Mouse (Mus musculus): ENCODE results near the gene Chst3. TPM values are rescaled to one million over a fixed set of nuclear protein-coding genes. Genes with fewer than 3 reads are reported as not detected.
"Not testable (repeated sequence)": the region's sequence is repeated elsewhere in the genome, so short reads cannot be mapped to it uniquely, and the experiment has no call there.

The Chst3 gene
- polyA plus RNA-seq, 1 experiment from 2014 or later = 0.72 TPM

- ATAC-seq (ENCODE audit: insufficient number of reproducible peaks, low FRiP score) = no peak
- Histone ChIP-seq H3K9me3 (replicated peaks) (no peaks in the 10 kb centered on the region), H3K9ac (no peak overlapping the region), H3K4me3 (no peak overlapping the region), H3K4me2 (no peak overlapping the region), H3K27ac (ENCODE audit: poor library complexity, severe bottlenecking) (no peak overlapping the region), H3K27me3 (replicated peaks) (peaks cover 18% of the 10 kb centered on the region; the same call in 1 of the 2 replicates), H3K36me3 (no peaks in the 10 kb centered on the region), H3K4me1 (replicated peaks) (no peaks in the 10 kb centered on the region)
- WGBS = 74% methylated on average over 6 of the region's 6 CpGs
Measured at GRCm38 (mm10) chr10:60230321-60231088, 11.4 kb upstream of the Chst3 start.

GRCm38 (mm10) chr10:60229113-60229512 lies 10.1 kb upstream of the Chst3 start:
- Histone ChIP-seq H3K27me3 (replicated peaks) (peaks cover 19% of the 10 kb centered on the region), H3K4me2 (no peak overlapping the region), H3K27ac (ENCODE audit: poor library complexity, severe bottlenecking) (no peak overlapping the region), H3K4me1 (replicated peaks) (no peaks in the 10 kb centered on the region), H3K9ac (no peak overlapping the region), H3K36me3 (no peaks in the 10 kb centered on the region), H3K4me3 (no peak overlapping the region), H3K9me3 (replicated peaks) (no peaks in the 10 kb centered on the region)
- WGBS = 85% methylated on average over 6 of the region's 6 CpGs
- no peak for ATAC-seq (ENCODE audit: insufficient number of reproducible peaks, low FRiP score)

- 67% methylated on average over 4 of the region's 4 CpGs for WGBS
- Histone ChIP-seq H3K4me2 (no peak overlapping the region), H3K27me3 (replicated peaks) (peaks cover 23% of the 10 kb centered on the region), H3K27ac (ENCODE audit: poor library complexity, severe bottlenecking) (no peak overlapping the region), H3K9me3 (replicated peaks) (no peaks in the 10 kb centered on the region), H3K4me1 (replicated peaks) (no peaks in the 10 kb centered on the region), H3K9ac (no peak overlapping the region), H3K4me3 (no peak overlapping the region), H3K36me3 (no peaks in the 10 kb centered on the region)
- ATAC-seq (ENCODE audit: insufficient number of reproducible peaks, low FRiP score) = no peak
Measured at GRCm38 (mm10) chr10:60227666-60228065, 8.6 kb upstream of the Chst3 start.

- whole genome bisulfite sequencing = 67% methylated on average over 2 of the region's 2 CpGs
- Histone ChIP-seq H3K4me1 (replicated peaks) (no peaks in the 10 kb centered on the region), H3K9ac (no peak overlapping the region), H3K4me2 (no peak overlapping the region), H3K27ac (ENCODE audit: poor library complexity, severe bottlenecking) (no peak overlapping the region), H3K4me3 (no peak overlapping the region), H3K36me3 (no peaks in the 10 kb centered on the region), H3K27me3 (replicated peaks) (peaks cover 35% of the 10 kb centered on the region), H3K9me3 (replicated peaks) (no peaks in the 10 kb centered on the region)
- ATAC-seq (ENCODE audit: insufficient number of reproducible peaks, low FRiP score) = no peak
Measured at GRCm38 (mm10) chr10:60224601-60225000, 5.5 kb upstream of the Chst3 start.

- H3K9me3 ChIP-seq (replicated peaks); H3K9ac ChIP-seq; H3K27ac ChIP-seq (ENCODE audit: poor library complexity, severe bottlenecking); H3K4me2 ChIP-seq; ATAC-seq (ENCODE audit: insufficient number of reproducible peaks, low FRiP score); H3K4me3 ChIP-seq; H3K4me1 ChIP-seq (replicated peaks); H3K36me3 ChIP-seq: not testable (repeated sequence)
- 87% methylated on average over 5 of the region's 5 CpGs for WGBS
- peaks cover 56% of the 10 kb centered on the region for H3K27me3 ChIP-seq (replicated peaks)
Measured at GRCm38 (mm10) chr10:60221571-60222259, 2.7 kb upstream of the Chst3 start.

- ATAC-seq (ENCODE audit: insufficient number of reproducible peaks, low FRiP score) = no peak
- peaks cover 6% of the 10 kb centered on the region for H3K4me1 ChIP-seq (replicated peaks)
- H3K27ac ChIP-seq (ENCODE audit: poor library complexity, severe bottlenecking) = no peak overlapping the region
- H3K27me3 ChIP-seq (replicated peaks) = peaks cover 64% of the 10 kb centered on the region
- no peaks in the 10 kb centered on the region for H3K36me3 ChIP-seq
- no peak overlapping the region for H3K9ac ChIP-seq
- H3K9me3 ChIP-seq (replicated peaks) = no peaks in the 10 kb centered on the region
- H3K4me2 ChIP-seq = no peak overlapping the region
- WGBS = 80% methylated on average over 4 of the region's 4 CpGs
- H3K4me3 ChIP-seq = no peak overlapping the region
Measured at GRCm38 (mm10) chr10:60220607-60221006, 1.5 kb upstream of the Chst3 start.

GRCm38 (mm10) chr10:60220042-60220523 lies 1.0 kb upstream of the Chst3 start:
- 76% methylated on average over 5 of the region's 5 CpGs for WGBS
- Histone ChIP-seq H3K36me3 (no peaks in the 10 kb centered on the region), H3K4me3 (no peak overlapping the region), H3K4me1 (replicated peaks) (peaks cover 6% of the 10 kb centered on the region), H3K9ac (no peak overlapping the region), H3K27me3 (replicated peaks) (peaks cover 69% of the 10 kb centered on the region), H3K9me3 (replicated peaks) (no peaks in the 10 kb centered on the region), H3K4me2 (no peak overlapping the region), H3K27ac (ENCODE audit: poor library complexity, severe bottlenecking) (no peak overlapping the region)
- ATAC-seq (ENCODE audit: insufficient number of reproducible peaks, low FRiP score) = no peak

GRCm38 (mm10) chr10:60218033-60218590 lies 948 bp downstream of the Chst3 start:
- Histone ChIP-seq H3K4me1 (replicated peaks) (peaks cover 11% of the 10 kb centered on the region), H3K27me3 (replicated peaks) (peaks cover 82% of the 10 kb centered on the region)

GRCm38 (mm10) chr10:60216331-60217095 lies 2.5 kb downstream of the Chst3 start:
- ATAC-seq (ENCODE audit: insufficient number of reproducible peaks, low FRiP score) = no peak
- H3K4me1 ChIP-seq (replicated peaks) = peaks cover 25% of the 10 kb centered on the region
- WGBS = 79% methylated on average over 11 of the region's 11 CpGs
- no peak overlapping the region for H3K4me2 ChIP-seq
- H3K27me3 ChIP-seq (replicated peaks) = peaks cover 76% of the 10 kb centered on the region
- H3K4me3 ChIP-seq = no peak overlapping the region
- no peaks in the 10 kb centered on the region for H3K36me3 ChIP-seq
- no peak overlapping the region for H3K27ac ChIP-seq (ENCODE audit: poor library complexity, severe bottlenecking)
- no peak overlapping the region for H3K9ac ChIP-seq
- H3K9me3 ChIP-seq (replicated peaks) = no peaks in the 10 kb centered on the region

More at GRCm38 (mm10) chr10:60218033-60218590, 948 bp downstream of the Chst3 start:
- H3K4me3 ChIP-seq = peak overlapping the region; percentile 52
- H3K9me3 ChIP-seq (replicated peaks) = no peaks in the 10 kb centered on the region
- no peak for ATAC-seq (ENCODE audit: insufficient number of reproducible peaks, low FRiP score)
- no peak overlapping the region for H3K27ac ChIP-seq (ENCODE audit: poor library complexity, severe bottlenecking)
- H3K36me3 ChIP-seq = no peaks in the 10 kb centered on the region
- peak overlapping the region; percentile 69 for H3K9ac ChIP-seq
- 4% methylated on average over 18 of the region's 18 CpGs for WGBS
- H3K4me2 ChIP-seq = peak overlapping the region; percentile 77

GRCm38 (mm10) chr10:60215077-60215960 lies 3.7 kb downstream of the Chst3 start:
- Histone ChIP-seq H3K9me3 (replicated peaks) (no peaks in the 10 kb centered on the region), H3K27me3 (replicated peaks) (peaks cover 68% of the 10 kb centered on the region), H3K4me2 (no peak overlapping the region), H3K36me3 (no peaks in the 10 kb centered on the region), H3K4me3 (no peak overlapping the region), H3K27ac (ENCODE audit: poor library complexity, severe bottlenecking) (no peak overlapping the region), H3K9ac (no peak overlapping the region), H3K4me1 (replicated peaks) (peaks cover 34% of the 10 kb centered on the region)
- no peak for ATAC-seq (ENCODE audit: insufficient number of reproducible peaks, low FRiP score)
- WGBS = 65% methylated on average over 14 of the region's 14 CpGs
